Mouse (Mus musculus) brain, embryonic 14.5 days (tissue): ENCODE data around the gene Cggbp1.

Experiments
- CTCF ChIP-seq: fragments of 200-500 bp; IDR thresholded peaks from 2 replicates; pipeline ENCODE4 v1.5.1; 2012; ENCODE audit warnings: inconsistent platforms, mild to moderate bottlenecking, moderate library complexity, borderline replicate concordance; ENCODE audit not compliant: insufficient read depth, insufficient read length; ENCODE audit errors: extremely low read depth
- POLR2A ChIP-seq: fragments of 200-500 bp; IDR thresholded peaks from 2 replicates; pipeline ENCODE4 v1.6.1; 2012; ENCODE audit warnings: mild to moderate bottlenecking, inconsistent platforms, borderline replicate concordance; ENCODE audit not compliant: poor library complexity, insufficient read depth, insufficient read length, severe bottlenecking; ENCODE audit errors: extremely low read depth

- no peak for TF ChIP-seq CTCF
- no peak for TF ChIP-seq POLR2A
Observed at GRCm38 (mm10) chr16:64852441-64852871, 660 bp downstream of the Cggbp1 start.
